Mouse (Mus musculus): Measurements from ENCODE around the gene Tec.

The Tec gene

DNA sequence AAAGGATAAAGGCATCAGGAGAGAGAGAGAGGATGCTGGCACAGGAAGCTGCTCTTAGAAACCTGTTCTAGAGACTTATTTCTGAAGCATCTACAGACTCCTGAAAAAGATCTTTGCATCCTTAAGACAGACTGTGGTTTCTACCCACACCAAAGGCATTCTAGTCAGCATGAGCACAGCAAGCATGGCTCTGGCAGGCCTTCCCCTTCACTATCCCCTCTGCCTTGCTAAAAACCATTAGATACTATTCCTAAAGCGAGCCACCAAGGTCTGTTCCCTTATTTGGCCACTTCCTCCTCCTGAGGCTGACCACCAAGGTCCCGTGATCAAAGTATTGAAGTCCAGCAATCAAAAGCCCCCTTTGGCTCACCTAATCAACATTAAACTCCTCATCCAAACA, 92.2 kb downstream of the Tec start:
- DNase-seq = no peak

DNA sequence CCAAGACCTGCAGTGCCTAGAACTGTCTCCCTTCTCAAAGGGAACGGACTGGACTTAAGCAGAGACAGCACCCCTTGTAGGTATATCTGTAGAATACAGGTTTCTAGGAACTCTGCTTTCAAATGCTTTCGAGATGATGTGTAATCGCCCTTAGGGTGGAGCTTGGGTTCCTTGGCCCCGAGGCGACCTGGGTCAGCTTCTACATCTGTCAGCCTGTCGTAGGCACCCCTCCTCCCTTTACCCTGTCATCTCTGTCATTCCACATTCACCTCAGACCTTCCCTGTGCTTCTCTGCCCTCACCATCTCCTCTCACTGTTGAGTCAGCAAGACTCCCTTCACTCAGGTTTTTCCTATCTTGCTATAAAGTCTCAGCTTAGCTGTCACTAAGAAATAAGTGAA, 98.4 kb downstream of the Tec start:
- no peak for DNase-seq

DNA sequence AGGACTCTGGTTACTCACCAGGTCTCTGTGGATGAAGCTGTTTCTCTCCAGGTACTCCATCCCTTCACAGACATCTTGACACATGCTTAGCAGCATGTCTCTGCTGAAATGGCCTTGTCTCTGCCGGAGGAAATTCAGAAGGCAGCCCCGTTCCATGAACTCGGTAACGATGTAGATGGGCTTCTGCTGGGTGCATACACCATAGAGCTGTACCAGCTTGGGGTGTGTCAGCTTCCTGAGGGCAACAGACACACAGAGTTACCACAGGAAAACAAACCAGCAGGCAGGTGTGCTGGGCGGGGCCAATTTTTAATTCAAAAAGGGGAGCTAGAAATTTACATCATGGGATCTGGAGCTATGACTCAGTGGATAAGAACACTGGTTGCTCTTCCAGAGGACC, 104.7 kb downstream of the Tec start:
- no peak for DNase-seq

DNA sequence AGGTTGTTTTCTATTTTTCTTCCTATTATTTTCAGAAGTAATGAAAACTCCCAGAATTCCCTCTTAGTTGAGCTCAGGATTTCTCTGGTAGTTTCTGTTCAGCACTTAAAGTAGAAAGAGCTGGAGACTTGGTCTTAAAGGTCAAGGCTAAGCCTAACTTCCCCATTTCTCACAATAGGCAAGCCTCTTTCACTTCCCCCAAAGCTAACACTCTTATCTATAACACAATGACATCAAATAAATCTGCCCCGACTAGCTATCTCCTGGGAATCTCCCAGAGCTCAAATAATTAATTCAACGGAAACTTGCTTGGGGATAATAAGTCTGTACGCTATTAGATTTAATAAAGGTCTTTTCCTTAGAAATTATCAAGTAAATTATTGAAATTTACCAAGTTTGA, 105.3 kb downstream of the Tec start:
- DNase-seq = no peak

DNA sequence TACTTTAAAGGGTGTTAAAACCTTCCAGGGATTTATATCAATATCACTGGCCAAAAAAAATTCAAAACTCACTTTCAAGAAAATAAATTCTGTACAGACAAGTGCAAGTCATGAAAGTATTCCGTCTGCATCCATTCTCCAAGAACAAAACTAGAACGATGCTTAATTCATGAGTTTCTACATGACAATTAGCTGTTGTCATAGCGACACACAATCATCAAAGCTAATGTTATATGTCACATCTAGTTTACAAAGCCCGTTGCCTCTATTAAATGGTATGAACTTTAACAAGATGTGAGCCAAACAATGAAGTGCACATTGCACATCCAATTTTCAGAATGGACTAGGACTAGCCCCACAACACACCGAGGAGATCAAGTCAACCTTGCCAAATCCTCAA, 106.5 kb downstream of the Tec start:
- no peak for DNase-seq

DNA sequence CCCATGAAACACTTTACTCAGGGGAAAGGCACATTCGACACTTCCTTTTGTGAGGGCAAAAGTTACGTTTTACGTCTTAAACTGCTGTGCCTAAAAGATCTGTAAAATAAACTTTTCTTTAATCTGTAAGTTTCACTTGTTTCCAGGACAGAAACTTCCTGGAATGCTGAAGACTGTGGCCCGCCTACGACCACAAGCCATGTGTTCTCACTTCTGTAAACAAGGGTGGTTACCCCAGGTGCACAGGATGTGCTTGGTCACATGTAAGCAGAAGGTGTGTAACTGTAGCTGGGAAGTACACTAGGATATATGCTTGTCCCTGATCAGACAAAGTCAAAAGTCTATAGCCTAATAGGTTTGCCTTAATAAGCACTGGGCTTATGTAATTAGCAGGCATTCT, 107.0 kb downstream of the Tec start:
- no peak for DNase-seq

DNA sequence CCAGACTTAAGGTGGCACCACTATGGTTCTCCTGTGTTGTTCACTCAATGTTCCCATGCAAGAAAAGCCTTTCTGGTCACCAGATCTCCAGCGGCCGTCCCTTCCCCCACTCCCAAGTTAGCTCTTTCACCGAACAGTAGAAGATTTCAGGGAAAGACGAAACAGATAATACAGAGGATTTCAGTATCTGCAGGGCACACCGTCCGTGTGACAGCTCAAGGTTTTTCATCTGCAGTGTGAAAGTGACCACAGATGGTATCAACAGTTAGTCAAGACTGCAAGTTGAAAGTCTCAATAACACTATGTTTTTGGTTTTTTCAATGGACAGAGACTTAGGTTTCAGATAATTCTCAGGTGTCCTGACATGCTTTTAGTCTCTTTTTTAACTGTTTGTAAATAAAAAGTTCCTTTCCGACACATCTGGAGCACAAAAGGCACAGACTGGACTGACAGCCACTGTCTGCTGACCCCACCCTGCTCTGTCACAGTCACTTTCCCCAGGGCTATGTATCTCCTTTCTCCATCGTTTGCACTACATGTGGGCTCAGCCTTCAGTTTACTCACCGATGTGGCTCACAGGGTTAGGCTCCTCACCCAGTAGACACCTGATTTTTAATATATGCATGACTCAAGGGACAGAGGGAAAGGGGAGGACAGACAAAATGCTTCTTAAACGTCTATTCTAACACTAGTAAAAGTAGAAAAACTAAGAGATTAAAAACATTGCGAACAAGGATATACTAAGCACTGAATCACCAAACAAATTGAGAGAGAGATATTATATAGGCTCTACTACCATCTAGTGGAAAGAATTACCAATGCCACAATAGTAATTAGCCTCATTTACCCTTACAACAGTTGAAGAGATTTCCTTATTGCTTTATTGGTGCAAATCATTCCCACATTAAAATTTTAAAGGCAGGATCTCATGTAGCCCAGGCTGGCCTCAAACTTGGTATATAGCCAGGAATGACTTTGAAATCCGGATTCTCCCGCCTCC, 109.1 kb downstream of the Tec start:
- no peak for DNase-seq

DNA sequence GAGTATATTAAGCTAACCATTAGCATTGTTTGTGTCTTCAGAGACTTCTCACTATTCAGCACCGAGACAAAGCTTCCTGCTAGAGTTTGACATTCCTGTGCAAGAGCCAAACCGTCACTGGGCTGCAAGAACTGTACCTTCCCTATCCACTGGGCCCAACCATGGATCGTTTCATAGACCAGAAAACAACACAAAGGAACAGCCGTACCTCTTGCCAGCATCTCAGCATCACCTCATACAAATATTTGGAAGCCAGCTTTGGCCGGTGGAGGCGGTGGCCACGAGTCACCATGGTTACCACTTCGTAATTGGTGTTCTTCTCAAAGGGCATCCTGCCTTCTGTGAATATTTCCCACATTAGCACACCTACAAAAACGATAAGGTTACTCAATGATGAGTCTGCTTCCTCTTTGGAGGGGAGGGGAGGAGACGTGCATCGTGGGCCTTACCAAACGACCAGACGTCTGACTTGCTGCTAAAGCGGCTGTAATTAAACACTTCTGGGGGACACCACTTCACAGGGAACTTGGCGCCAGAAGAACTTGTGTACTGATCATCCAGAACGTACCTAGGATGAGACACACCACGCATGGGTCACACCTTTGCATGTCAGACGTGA, 111.0 kb downstream of the Tec start:
- no peak for DNase-seq

DNA sequence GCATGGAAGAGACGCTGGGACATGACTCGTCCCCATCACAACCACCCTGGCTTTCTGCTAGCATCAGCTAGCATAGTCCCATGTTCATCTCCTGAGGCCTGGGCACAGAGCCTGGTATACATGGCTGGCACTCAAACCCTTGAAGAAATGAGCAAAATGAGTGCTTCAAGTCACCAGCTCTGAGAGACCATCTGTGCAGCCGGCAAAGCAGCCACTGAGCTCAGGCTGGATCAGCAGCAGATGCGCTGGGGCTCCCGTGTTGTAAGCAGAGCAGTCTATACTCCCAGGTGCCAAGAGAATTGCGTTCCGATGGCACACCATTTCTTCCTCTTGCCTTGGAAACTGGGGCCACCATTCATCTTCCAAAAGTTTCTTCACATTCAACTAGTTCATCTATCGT, 112.3 kb downstream of the Tec start:
- no peak for DNase-seq

DNA sequence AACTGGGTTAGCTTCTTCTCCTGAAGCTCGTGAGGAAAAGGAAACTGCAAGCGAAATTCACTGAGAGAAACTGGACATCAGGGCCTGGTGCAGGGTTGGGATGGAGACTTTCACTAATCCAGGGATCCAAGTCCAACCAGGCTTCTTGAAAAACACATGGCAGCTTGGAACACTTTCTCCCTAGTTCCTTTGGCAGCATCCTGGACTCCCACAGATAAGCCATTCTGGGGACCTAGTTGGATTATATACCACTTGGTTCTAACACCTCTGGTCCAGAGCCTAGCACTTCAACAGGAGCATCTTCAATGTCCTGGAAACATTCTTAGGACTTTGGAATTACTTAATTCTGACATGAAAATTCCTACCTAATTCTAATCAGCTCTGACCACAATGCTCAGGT, 113.2 kb downstream of the Tec start:
- no peak for DNase-seq

DNA sequence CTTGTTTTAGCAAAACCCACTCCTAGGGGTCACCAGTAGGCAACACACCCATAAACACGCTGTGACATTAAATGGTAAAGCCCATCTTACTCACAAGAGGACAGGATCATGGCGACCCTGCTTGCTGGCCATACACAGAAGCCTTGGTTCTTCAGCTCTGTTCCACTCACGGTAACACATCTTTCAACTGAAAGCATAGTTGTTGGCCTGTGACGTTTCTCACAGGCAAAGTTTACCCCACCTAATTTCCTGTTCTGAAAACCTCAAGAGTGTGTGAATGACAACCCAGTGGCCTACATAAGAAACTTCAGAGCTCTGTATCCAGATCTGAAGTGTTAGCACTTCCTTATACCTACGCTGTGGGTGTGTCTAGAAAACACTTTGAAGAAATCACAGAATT, 115.7 kb downstream of the Tec start, which contains the start of gene Txk:
TSS of gene Txk (minus strand) at position 193 of the 400 bp plus-strand sequence.
- DNase-seq = no peak

DNA sequence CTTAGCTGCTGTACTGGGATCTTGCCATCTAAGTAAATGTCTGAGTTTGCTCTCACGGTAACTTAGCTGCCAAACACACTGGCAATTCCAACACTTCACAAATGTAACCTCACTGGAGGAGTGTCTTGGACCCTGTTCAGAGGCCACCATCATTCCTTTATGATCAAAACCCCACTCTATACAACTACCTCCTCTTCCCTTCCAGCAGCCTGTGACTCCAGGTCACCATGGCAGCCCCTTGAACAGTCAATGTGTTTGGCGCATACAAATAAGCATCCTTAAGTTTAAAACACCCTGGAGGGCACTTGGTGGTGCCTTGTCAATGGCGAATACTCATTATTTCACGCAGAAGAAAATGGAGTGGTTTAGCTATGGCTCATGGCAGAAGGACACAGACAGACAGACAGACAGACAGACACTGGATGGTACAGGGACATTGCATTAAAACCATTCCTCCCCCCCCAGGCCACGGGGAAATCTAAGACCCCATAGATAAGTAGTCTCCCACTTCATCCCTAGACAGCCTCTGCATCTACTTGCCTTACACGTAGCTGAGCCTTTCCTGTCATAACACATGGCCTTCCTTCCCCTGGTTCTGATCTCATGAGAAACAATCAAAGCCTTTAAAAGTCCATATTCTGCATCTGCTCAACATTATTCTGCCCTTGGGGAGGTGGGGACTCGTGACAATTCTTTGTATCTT, 117.1 kb downstream of the Tec start:
- DNase-seq = no peak

DNA sequence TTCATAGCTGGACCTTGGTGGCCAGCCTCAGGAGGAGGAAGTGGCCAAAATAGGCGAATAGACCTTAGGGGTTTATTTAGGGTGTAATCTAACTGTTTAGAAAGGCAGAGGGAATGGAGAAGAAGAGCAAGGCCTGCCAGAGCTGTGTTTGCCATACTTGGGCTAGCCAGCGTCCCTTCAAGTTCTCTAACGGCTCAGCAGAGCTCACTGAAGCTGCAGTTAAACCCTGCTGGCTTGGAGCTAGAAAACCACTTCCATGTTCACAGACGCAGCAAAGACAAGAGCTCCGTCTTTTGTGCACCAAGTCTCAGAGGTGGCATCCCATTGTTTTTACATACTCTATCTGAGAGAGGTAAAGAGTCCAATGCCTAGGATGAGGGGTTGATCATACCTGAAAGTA, 118.1 kb downstream of the Tec start:
- no peak for DNase-seq

DNA sequence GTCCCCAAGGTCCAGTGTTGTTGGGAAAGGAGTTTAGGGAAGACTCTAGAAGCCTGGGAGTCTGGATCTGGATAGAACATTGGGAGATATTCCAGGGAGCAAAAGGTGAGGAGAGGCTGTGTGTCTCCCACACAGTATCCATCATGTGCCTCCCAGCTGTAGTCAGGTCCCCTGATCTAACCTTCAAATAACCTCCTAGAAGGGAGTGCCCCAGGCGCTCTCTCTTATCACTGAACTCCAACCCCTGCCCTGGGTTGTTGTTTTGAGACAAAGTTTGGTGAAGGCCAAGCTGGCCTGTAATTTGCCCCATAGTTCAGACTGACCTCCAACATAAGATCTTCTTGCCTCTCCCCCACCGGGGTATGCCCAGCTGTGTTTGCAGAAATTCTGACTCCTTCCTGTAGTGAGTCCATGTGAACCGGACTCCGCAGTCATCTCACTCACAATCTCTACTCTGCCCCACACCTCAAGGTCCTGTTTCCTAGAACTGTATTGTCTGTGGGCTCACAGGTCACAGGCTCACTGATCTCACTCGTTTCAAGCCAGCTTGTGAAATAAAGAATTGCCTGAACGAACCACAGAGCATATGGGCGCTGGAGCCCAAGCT, 119.5 kb downstream of the Tec start:
- DNase-seq = no peak

DNA sequence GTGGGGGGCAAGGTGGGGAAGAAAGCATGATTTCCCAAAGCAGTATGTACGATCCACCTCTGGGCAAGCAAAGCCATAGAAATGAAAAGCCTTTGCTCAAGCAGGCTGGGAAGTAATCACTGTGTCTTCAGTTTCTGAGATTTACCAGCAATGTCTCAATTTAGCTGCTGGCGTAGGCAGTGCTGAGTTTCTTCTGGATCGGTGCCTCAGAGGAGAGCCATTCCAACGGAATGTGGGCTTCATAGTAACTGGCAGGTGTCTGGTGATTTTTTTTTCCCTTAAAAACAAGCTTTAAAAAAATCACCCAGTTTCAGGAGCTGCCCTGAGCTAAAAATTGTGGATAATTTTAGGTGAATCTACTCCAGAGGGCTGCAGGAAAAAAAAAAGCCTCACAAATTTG, 120.9 kb downstream of the Tec start:
- DNase-seq = no peak

DNA sequence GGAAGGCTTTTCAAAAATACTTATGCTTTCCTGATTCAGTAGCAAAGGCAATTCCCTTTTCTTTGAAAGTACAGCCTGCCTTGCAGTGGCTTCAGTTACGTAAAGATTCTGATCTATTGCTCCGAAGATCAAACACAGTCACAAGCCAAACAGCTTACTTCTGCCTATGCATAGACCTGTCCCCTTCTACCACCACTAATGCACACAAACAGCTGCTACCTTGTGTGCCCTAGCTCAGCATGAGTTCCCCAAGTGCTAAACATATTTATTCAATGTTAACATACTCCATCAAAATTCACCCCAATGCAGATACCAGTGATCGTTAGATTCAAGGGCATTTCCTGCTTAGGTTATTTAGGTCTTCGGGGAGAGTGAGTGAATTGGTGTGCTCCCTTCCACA, 121.8 kb downstream of the Tec start:
- DNase-seq = no peak

DNA sequence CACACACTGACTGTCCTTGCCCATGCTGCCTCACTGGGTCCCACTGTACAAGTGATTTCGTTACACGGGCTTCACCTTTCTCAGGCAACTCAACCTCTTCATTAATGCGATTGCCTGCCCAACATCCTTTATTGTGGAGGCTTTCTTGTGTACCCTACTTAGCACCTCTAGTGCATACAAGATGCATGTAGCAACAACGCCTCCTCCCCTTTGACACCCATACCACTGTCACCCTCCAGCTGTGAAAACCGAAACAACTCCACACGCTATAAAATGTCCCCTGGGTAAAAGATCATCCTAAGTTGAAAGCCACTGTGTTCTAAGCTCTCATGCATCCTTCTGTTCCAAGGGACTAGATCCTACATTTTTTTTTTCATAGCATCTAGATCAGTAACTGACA, 125.2 kb downstream of the Tec start:
- DNase-seq = no peak

DNA sequence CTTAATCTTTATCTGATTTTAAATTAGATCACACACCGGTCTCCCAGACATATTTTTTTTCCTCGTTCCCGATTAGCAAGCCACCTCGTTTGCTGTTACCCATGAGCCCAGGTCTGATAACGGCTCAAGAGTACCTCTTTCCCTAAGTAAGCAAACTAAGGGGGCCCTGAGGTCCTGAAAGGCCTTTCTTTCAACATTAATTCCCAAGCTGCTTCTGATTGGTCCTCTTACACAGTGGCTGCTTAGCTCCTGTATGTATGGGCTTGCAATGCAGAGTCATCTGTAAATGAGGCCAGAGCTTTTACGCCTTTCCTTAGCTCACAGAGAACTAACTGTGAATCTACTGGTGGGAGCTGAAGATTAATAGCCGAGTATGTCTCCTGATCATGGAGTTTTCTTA, 131.4 kb downstream of the Tec start:
- DNase-seq = no peak

DNA sequence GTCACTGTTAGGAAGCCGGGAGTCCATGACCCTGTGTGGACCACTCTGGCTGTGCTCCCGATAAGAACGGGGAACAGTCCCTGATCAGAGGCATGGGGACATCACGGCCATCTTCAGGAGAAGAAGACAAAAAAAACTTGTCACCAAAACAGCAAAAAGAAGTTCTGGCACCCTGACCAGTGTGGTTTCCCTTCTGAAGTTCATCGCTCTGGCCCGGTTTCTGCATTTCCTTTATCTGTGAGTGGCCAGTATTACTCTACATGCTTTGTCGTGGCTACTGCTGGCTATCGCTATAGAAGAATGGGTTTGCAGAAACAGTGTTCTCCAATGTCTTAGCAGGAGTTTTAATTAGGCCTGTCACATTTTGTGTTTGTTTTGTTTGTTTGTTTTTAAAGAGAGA, 131.8 kb downstream of the Tec start:
- DNase-seq = no peak

DNA sequence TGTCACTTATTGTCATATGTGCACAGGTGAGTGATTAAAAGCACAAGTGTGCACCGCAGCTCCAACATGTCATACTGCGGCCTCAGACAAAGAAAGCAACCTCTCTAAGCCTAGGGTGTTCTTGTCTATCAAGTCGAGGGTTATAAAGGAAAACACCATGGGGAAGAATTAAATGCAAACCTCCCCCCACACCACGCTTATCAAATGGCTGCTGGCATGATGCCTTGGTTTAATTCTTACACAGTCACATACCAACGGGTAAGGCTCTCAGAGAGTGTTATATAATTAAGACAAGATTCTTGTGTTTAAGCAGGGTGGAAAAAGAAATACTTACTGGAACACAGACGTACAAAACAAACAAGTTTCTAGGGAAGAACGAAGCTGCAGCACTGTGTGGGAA, 132.5 kb downstream of the Tec start:
- DNase-seq = no peak

DNA sequence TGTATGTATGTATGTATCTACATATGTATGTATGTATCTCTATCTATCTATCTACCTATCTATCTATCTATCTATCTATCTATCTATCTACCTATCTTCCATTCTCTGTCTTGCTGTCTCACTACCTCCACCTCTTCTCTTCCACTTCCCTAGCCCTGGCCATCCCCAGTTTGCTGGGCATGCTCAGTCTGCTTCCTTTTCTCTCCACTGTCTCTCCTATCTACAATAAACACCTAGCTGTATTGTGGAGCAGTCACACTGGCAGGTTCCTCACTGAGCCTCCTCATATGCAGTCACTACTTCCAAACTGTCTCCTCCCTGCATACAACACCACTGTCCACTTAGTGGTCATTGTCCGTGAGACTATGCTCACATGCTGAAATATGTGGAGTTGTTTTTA, 135.4 kb downstream of the Tec start:
- DNase-seq = no peak

DNA sequence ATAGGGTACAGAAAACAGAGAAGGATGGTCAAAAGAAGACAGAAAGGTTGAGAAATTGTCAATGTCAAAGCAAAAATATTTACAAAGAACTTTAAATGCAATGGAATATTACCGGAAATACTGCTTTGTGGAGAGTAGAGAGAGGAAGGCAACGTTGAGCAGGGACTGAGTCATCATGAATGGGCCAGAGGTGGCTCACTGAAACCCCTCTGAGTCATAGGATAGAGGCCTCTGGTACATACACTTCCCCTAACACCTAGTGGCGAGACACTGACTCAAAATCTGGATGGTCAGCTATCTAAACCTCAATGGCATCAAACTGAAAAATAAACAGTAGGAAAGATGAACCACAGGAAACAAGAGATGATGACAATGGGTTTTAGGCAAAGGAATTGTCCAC, 142.9 kb downstream of the Tec start:
- DNase-seq = no peak

DNA sequence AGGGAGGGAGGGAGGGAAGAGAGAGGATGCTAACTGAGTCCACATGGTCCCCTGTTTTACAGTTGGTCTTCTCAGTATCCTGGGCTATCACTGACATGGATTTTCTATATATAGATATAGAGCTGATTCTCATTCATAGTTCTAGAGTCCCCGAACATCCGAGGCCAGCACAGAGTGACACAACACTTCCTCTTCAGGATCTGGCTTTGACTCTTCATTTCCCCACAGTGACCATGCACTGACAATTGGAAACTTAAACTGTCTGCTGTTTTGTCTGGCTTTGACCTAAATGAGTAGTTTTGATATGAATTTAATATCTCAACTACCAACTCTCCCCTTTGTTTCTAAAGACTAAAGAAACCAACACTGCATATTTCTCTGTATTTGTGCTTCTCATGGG, 144.9 kb downstream of the Tec start:
- DNase-seq = no peak

Data from lung, postnatal 14 days (tissue).